Mouse (Mus musculus) embryonic fibroblast, embryonic 13.5 days (primary cell): ENCODE measurements around the gene Slc6a9. TPM values are rescaled to one million over a fixed set of nuclear protein-coding genes. Genes with fewer than 3 reads are reported as not detected.
A peak's percentile ranks its signal among the peaks of the same experiment; 100 is the strongest.

Source experiments
- H3K27ac ChIP-seq: 2 replicates; pipeline ENCODE4 v1.5.1; 2012; ENCODE audit warnings: low read length, control low read depth, inconsistent platforms; ENCODE audit not compliant: insufficient read depth
- H3K4me1 ChIP-seq: 2 replicates; pipeline ENCODE4 v1.6.1; 2011; ENCODE audit warnings: low read length; ENCODE audit not compliant: control insufficient read depth, insufficient read depth
- H3K4me3 ChIP-seq: 2 replicates; pipeline ENCODE4 v1.5.1; 2011; ENCODE audit warnings: mild to moderate bottlenecking, control low read depth, low read length; ENCODE audit not compliant: insufficient read depth
- CTCF ChIP-seq: IDR thresholded peaks from 2 replicates; pipeline ENCODE4 v1.5.1; 2011; ENCODE audit warnings: mild to moderate bottlenecking, control low read depth, low read length, moderate library complexity, borderline replicate concordance; ENCODE audit not compliant: insufficient read depth
- POLR2A ChIP-seq: IDR thresholded peaks from 2 replicates; pipeline ENCODE4 v1.6.1; 2011; ENCODE audit warnings: low read depth, mild to moderate bottlenecking, control low read depth, low read length, moderate library complexity
- polyA plus RNA-seq: library from polyadenylated mRNA; stranded (reverse); fragments of >200 nt; gene quantifications from 2 replicates; pipeline ENCODE4 v1.2.4, GENCODE M21; 2011; ENCODE audit warnings: low read depth; ENCODE audit not compliant: missing spikeins, insufficient read length

The Slc6a9 gene
- polyA plus RNA-seq, result 26.0 and 44.0 TPM in 2 replicates

GRCm38 (mm10) chr4:117834457-117834844 lies at the start of gene Slc6a9:
Gene Slc6a9 (plus strand): TSS chr4:117834506.
- H3K4me3 ChIP-seq, result peak within 1 kb of the TSS; percentile 78
- peak within 1 kb of the TSS; percentile 42 for H3K27ac ChIP-seq

GRCm38 (mm10) chr4:117786963-117787362 lies 47.3 kb upstream of the Slc6a9 start:
- H3K27ac ChIP-seq, result no peak overlapping the region
- TF ChIP-seq POLR2A, result no peak
- no peak for TF ChIP-seq CTCF
- H3K4me1 ChIP-seq, result no peaks in the 10 kb centered on the region
- no peak overlapping the region for H3K4me3 ChIP-seq

More at GRCm38 (mm10) chr4:117834457-117834844, at the start of gene Slc6a9:
- no peak for TF ChIP-seq CTCF
- TF ChIP-seq POLR2A, result no peak
- H3K4me1 ChIP-seq, result peaks cover 3% of the 10 kb centered on the region

DNA sequence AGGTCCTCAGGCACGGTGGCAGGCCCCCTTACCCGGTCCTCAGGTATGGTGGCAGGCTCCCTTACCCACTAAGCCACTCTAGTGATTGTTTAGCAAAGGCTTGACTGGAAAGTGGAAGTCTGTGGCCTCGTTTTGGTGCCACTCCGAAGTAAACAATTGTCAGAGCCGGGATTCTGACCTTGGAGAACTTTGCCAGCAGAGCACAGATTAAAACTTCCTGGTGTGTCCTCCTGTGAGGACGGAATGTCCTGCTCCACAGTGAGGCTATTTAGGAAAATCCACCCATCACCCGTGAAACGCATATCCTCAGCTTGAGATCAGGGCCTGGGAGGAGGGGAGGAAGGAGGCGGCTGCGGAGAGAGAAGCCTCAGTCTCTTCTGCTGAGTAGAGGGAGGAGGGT lies 46.0 kb upstream of the Slc6a9 start:
- no peak overlapping the region for H3K4me3 ChIP-seq
- H3K4me1 ChIP-seq, result no peaks in the 10 kb centered on the region
- H3K27ac ChIP-seq, result no peak overlapping the region
- TF ChIP-seq POLR2A (no peak), CTCF (no peak)

DNA sequence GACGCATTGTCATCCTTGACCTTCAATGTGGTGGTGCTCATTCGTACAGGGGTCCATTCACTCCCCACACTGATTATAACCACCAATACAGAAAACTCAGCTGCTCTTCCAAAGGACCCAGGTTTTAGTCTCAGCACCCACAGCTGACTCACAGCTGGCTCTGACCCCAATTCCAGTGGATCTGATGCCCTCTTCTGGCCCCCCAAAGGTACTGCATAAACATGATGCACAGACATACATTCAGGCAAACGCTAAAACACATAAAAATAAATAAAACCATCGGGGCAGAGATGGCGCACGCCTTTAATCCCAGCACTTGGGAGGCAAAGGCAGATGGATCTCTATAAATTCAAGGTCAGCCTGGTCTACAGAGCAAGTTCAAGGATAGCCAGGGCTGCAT lies 34.4 kb upstream of the Slc6a9 start:
- Histone ChIP-seq H3K4me1 (no peaks in the 10 kb centered on the region), H3K27ac (no peak overlapping the region), H3K4me3 (no peak overlapping the region)
- no peak for TF ChIP-seq POLR2A
- no peak for TF ChIP-seq CTCF

GRCm38 (mm10) chr4:117806992-117807391 lies 27.3 kb upstream of the Slc6a9 start:
- no peak for TF ChIP-seq POLR2A
- no peak for TF ChIP-seq CTCF
- Histone ChIP-seq H3K27ac (no peak overlapping the region), H3K4me1 (no peaks in the 10 kb centered on the region), H3K4me3 (no peak overlapping the region)

- no peaks in the 10 kb centered on the region for H3K4me1 ChIP-seq
- H3K4me3 ChIP-seq, result no peak overlapping the region
- no peak for TF ChIP-seq CTCF
- no peak for TF ChIP-seq POLR2A
- no peak overlapping the region for H3K27ac ChIP-seq
These were observed 23.4 kb upstream of the Slc6a9 start for GRCm38 (mm10) chr4:117810933-117811332.

DNA sequence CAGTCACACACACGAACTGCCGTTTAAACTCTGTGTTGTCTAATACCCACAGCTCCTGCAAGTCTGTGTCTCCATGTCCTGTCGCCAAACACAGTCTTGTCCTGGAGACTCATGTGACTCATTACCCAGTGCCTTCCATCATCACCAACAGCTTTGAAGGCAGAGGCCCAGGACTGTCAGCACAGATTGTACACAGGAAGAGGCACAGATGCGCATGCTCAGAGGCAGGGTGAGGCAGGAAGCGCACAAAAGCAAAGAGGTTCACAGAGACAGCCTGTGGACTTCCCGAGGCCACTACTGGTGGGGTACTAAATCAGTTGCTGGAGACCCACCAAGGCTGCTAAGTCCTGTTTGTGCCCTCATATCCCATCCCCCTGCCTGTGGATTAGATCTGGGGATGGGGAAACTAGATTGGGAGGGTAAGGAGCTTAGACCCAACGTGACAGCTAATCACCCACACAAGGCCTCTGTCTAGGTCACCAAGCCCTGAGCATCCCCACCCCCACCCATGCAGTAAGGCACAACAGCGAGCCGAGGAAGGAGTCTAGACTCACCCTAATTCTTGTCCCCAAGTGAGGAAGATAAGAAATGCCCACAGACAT lies 20.6 kb upstream of the Slc6a9 start:
- Histone ChIP-seq H3K27ac (no peak overlapping the region), H3K4me3 (no peak overlapping the region), H3K4me1 (no peaks in the 10 kb centered on the region)
- no peak for TF ChIP-seq CTCF
- no peak for TF ChIP-seq POLR2A

- no peak overlapping the region for H3K27ac ChIP-seq
- no peak overlapping the region for H3K4me3 ChIP-seq
- no peak for TF ChIP-seq POLR2A
- no peak for TF ChIP-seq CTCF
- no peaks in the 10 kb centered on the region for H3K4me1 ChIP-seq
These were observed 20.0 kb upstream of the Slc6a9 start for GRCm38 (mm10) chr4:117814333-117814732.

- H3K27ac ChIP-seq, result no peak overlapping the region
- TF ChIP-seq POLR2A (no peak), CTCF (no peak)
- H3K4me3 ChIP-seq, result no peak overlapping the region
These were observed 17.5 kb upstream of the Slc6a9 start for GRCm38 (mm10) chr4:117816776-117817175.

GRCm38 (mm10) chr4:117818032-117818431 lies 16.3 kb upstream of the Slc6a9 start:
- H3K27ac ChIP-seq, result no peak overlapping the region
- no peaks in the 10 kb centered on the region for H3K4me1 ChIP-seq
- TF ChIP-seq CTCF, result no peak
- no peak for TF ChIP-seq POLR2A
- H3K4me3 ChIP-seq, result no peak overlapping the region

More at GRCm38 (mm10) chr4:117816776-117817175, 17.5 kb upstream of the Slc6a9 start:
- H3K4me1 ChIP-seq, result no peaks in the 10 kb centered on the region
